Mouse (Mus musculus): Measurements from ENCODE around the gene Kif1a. TPM values are rescaled to one million over a fixed set of nuclear protein-coding genes. Genes with fewer than 3 reads are reported as not detected.

Gene Kif1a
- total RNA-seq, 2 experiments from 2014 or later = 704 to 762 TPM

- DNase-seq (ENCODE audit: low spot score in 2 of 2) = no peak
Measured at GRCm38 (mm10) chr1:93100243-93100575, 1.5 kb downstream of the Kif1a start.

- peak in 1 of 2 experiments; percentile 3 for DNase-seq (ENCODE audit: low spot score in 2 of 2)
Measured at GRCm38 (mm10) chr1:93098956-93099355, 2.8 kb downstream of the Kif1a start.

GRCm38 (mm10) chr1:93092582-93092981, 9.2 kb downstream of the Kif1a start:
- no peak for DNase-seq (ENCODE audit: low spot score in 2 of 2)

GRCm38 (mm10) chr1:93085136-93085535, 16.6 kb downstream of the Kif1a start:
- peak; percentile 50 to 67 for DNase-seq (ENCODE audit: low spot score in 2 of 2)

- DNase-seq (ENCODE audit: low spot score in 2 of 2) = peak in 1 of 2 experiments; percentile 55
Measured at GRCm38 (mm10) chr1:93083420-93084285, 18.1 kb downstream of the Kif1a start.

GRCm38 (mm10) chr1:93082121-93082520, 19.6 kb downstream of the Kif1a start:
- DNase-seq (ENCODE audit: low spot score in 2 of 2) = no peak

GRCm38 (mm10) chr1:93080930-93081589, 20.7 kb downstream of the Kif1a start:
- peak; percentile 73 for DNase-seq (ENCODE audit: low spot score in 2 of 2)

- peak; percentile 55 to 68 for DNase-seq (ENCODE audit: low spot score in 2 of 2)
Measured at GRCm38 (mm10) chr1:93079602-93080001, 22.1 kb downstream of the Kif1a start.

- DNase-seq (ENCODE audit: low spot score in 2 of 2) = no peak
Measured at GRCm38 (mm10) chr1:93072279-93072865, 29.4 kb downstream of the Kif1a start.

GRCm38 (mm10) chr1:93071487-93071971, 30.2 kb downstream of the Kif1a start:
- no peak for DNase-seq (ENCODE audit: low spot score in 2 of 2)

- no peak for DNase-seq (ENCODE audit: low spot score in 2 of 2)
Measured at GRCm38 (mm10) chr1:93070881-93071280, 30.9 kb downstream of the Kif1a start.

GRCm38 (mm10) chr1:93068553-93068952, 33.2 kb downstream of the Kif1a start:
- DNase-seq (ENCODE audit: low spot score in 2 of 2) = no peak

GRCm38 (mm10) chr1:93065654-93066053, 36.1 kb downstream of the Kif1a start:
- peak in 1 of 2 experiments; percentile 34 for DNase-seq (ENCODE audit: low spot score in 2 of 2)

- peak; percentile 54 to 59 for DNase-seq (ENCODE audit: low spot score in 2 of 2)
Measured at GRCm38 (mm10) chr1:93063694-93064093, 38.1 kb downstream of the Kif1a start.

- no peak for DNase-seq (ENCODE audit: low spot score in 2 of 2)
Measured at GRCm38 (mm10) chr1:93051124-93051833, 50.5 kb downstream of the Kif1a start.

- no peak for DNase-seq (ENCODE audit: low spot score in 2 of 2)
Measured at GRCm38 (mm10) chr1:93050071-93050470, 51.7 kb downstream of the Kif1a start.

- no peak for DNase-seq (ENCODE audit: low spot score in 2 of 2)
Measured at GRCm38 (mm10) chr1:93046153-93046789, 55.5 kb downstream of the Kif1a start.

GRCm38 (mm10) chr1:93035981-93036380, 65.8 kb downstream of the Kif1a start:
- DNase-seq (ENCODE audit: low spot score in 2 of 2) = no peak

GRCm38 (mm10) chr1:93033989-93034388, 67.8 kb downstream of the Kif1a start:
- no peak for DNase-seq (ENCODE audit: low spot score in 2 of 2)

- DNase-seq (ENCODE audit: low spot score in 2 of 2) = no peak
Measured at GRCm38 (mm10) chr1:93031199-93031598, 70.6 kb downstream of the Kif1a start.

GRCm38 (mm10) chr1:93030060-93030459, 71.7 kb downstream of the Kif1a start:
- no peak for DNase-seq (ENCODE audit: low spot score in 2 of 2)
